Mouse (Mus musculus) bone marrow macrophage, adult 2 months (primary cell): Measurements from ENCODE around the gene Tmem203. TPM values are rescaled to one million over a fixed set of nuclear protein-coding genes. Genes with fewer than 3 reads are reported as not detected.

Experiments
- H3K27ac ChIP-seq: 2 replicates; pipeline ENCODE4 v1.5.1; 2012; ENCODE audit warnings: low read depth, low read length; ENCODE audit not compliant: insufficient read depth
- H3K4me1 ChIP-seq: 2 replicates; pipeline ENCODE4 v1.6.1; 2012; ENCODE audit warnings: low read length; ENCODE audit not compliant: control insufficient read depth, insufficient read depth
- H3K4me3 ChIP-seq: 2 replicates; pipeline ENCODE4 v1.5.1; 2012; ENCODE audit warnings: mild to moderate bottlenecking, low read length, moderate library complexity; ENCODE audit not compliant: insufficient read depth
- CTCF ChIP-seq: IDR thresholded peaks from 2 replicates; pipeline ENCODE4 v1.5.1; 2012; ENCODE audit warnings: low read depth, mild to moderate bottlenecking, low read length, moderate library complexity
- POLR2A ChIP-seq: IDR thresholded peaks from 2 replicates; pipeline ENCODE4 v1.6.1; 2012; ENCODE audit warnings: mild to moderate bottlenecking, low read depth, low read length, borderline replicate concordance
- polyA plus RNA-seq: library from polyadenylated mRNA; stranded (reverse); fragments of >200 nt; gene quantifications from 2 replicates; pipeline ENCODE4 v1.2.4, GENCODE M21; 2012; ENCODE audit not compliant: missing spikeins, insufficient read depth, insufficient read length

Gene Tmem203
- polyA plus RNA-seq, 1 experiment: 18.1 TPM

DNA sequence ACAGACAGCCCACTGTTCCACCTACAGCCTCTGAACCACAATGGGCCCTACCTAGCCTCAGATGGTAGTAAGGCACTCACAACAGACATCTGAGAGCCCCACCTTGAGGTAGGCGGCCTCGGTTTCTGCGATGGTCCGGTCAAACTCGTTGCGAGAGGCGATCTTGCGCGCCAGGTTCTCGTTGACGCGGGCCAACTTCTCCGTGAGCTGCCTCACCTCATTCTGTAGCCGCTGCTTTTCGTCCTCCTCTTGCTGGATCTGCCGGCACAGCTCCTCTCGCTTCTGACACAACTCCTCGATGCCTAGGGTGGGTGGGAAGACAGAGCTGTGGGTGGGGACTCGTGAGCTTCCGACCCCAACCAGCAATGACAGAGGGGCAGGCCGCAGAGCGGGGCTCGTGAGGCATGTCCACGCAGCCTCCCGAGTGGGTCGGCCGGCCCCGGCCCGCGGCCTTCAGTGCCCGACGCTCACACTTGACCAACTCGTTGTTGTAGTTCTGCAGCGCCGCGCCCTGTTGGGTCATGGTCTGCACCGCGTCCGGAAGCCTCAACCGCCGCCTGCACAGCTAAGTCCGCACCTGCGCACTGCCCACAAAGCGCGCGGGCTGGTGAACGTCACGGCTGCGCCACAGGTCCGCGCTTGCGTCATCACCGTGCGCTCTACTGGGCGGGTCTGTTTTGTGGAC lies 16.7 kb downstream of the Tmem203 start, which contains the start of the genes Ssna1 and Anapc2:
Gene Ssna1 (minus strand): TSS at position 612 of the 685 bp plus-strand sequence.
Gene Anapc2 (plus strand): TSS at position 652 of the 685 bp plus-strand sequence.
- Histone ChIP-seq H3K4me3 (peak within 1 kb of the TSS; percentile 81), H3K27ac (peak within 1 kb of the TSS; percentile 67), H3K4me1 (peaks cover 17% of the 10 kb centered on the region)
- TF ChIP-seq CTCF (no peak), POLR2A (peak; percentile 39; the same call in 1 of the 2 replicates)

DNA sequence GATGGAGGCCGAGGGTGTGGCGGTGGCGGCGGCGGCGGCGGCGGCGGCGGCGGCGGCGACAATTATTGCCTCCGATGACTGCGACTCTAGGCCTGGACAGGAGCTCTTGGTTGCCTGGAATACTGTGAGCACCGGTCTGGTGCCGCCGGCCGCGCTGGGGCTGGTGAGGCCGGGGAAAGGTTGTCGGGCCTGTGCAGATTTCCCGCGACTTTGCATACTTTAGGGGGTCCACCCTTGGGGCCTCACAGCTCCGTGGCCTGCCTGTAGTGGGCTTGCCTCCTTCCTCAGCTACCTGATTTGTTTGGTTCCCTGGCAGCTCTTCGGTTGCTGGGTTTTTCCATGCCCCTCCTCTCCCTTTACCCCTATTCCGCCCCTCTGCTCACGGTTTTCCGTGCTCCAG lies 17.3 kb downstream of the Tmem203 start:
- peaks cover 11% of the 10 kb centered on the region for H3K4me1 ChIP-seq
- H3K4me3 ChIP-seq: peak overlapping the region; percentile 81
- TF ChIP-seq CTCF (no peak), POLR2A (0 out of 2 replicates have a peak, but pooled peaks have one; percentile 21)
- H3K27ac ChIP-seq: no peak overlapping the region; the same call in 1 of the 2 replicates

DNA sequence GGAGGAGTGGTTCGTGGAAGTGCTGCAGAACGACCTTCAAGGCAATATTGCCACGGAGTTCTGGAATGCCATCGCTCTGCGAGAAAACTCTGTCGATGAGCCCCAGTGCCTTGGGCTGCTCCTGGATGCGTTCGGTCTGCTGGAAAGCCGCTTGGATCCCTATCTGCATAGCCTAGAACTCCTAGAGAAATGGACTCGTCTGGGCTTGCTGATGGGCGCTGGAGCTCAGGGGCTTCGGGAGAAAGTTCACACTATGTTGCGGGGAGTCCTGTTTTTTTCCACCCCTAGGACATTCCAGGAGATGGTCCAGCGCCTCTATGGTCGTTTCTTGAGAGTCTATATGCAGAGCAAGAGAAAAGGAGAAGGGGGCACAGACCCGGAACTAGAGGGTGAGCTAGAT lies 17.8 kb downstream of the Tmem203 start:
- TF ChIP-seq POLR2A: no peak
- no peak for TF ChIP-seq CTCF
- Histone ChIP-seq H3K4me1 (peaks cover 10% of the 10 kb centered on the region), H3K27ac (no peak overlapping the region), H3K4me3 (peak overlapping the region; percentile 81)

DNA sequence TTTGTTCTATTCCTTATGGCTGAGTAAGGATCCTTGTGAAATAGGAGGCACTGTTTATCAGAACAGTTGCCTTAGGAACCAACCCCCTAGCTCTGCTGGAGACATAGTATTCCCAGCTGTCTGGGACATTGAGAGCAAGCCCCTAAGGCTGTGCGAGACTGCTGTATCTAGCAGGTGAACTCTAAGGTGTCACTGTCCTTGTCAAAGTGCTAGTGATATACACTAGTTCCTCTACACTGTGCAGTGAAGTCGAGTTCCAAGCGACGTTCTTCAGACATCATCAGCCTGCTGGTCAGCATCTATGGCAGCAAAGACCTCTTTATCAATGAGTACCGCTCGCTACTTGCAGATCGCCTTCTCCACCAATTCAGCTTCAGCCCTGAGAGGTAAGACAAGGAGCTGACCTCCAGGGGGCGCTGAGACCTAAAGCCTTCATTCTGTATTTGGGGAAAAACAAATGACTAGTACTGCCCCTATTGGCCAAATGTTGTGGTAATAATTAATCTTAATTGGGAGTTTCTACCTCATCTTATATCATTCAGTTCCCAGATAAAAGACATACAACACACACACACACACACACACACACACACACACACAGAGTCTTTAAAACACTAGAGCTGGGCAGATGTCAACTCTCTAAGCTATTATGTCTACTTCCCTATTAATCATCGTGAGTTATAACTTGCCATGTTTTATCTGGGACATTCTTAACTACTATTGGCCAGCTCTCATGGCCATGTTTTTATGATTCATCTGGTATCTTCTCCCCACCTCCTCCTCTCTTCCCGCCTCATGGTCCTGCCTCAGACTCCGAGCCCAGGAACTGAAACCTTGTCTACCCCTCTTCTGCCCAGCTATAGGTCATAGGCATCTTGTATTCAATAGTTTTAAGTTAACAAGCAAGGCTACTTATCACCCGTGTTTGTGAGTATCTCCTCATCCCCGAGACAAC lies 24.0 kb downstream of the Tmem203 start:
- TF ChIP-seq CTCF: peak; percentile 68
- no peak for TF ChIP-seq POLR2A
- H3K4me3 ChIP-seq: no peak overlapping the region
- H3K27ac ChIP-seq: no peak overlapping the region

DNA sequence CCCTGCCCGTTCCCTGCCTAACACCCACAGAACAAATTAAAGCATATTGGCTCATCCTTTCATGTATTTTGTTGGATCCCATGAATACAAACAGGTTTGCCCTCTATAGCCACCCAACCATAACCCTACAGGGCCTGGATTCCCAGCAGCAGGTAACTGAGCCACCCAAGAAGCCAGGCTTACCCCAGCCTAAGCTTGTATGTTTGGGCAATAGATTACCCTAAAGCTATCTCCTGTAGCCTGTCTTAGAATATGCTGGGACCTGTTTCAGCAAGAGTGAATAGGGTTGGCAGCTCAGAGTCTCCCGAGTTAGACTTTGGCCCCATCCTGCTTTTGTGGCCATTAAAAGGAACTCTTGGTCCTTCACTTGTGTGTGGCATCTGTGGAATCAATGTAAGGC lies 30.3 kb downstream of the Tmem203 start:
- TF ChIP-seq POLR2A (no peak), CTCF (no peak)
- H3K4me3 ChIP-seq: no peak overlapping the region
- no peak overlapping the region for H3K27ac ChIP-seq
- no peaks in the 10 kb centered on the region for H3K4me1 ChIP-seq

More for the DNA sequence above, 24.0 kb downstream of the Tmem203 start:
- H3K4me1 ChIP-seq: no peaks in the 10 kb centered on the region

DNA sequence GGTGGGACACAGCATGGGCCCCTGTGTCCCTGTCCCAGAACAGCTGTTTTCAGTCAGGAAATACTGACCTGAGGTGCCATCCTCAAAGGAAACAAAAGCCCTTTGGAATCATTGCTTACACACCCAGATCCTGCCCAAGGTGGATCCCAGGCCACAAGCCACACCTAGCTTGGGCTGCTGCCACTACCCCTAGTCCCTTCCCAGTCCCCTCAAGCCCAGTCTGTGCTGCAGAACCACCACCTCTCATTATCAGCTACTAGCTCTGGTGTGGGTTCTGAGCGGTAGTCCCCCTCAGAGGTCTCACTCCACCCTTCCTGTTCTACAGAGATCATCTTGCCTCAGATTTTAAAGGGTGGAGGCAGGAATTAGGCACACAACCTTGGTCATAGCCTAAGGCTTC lies 31.1 kb downstream of the Tmem203 start:
- H3K4me1 ChIP-seq: no peaks in the 10 kb centered on the region
- no peak overlapping the region for H3K4me3 ChIP-seq
- H3K27ac ChIP-seq: no peak overlapping the region
- TF ChIP-seq CTCF (no peak), POLR2A (no peak)

DNA sequence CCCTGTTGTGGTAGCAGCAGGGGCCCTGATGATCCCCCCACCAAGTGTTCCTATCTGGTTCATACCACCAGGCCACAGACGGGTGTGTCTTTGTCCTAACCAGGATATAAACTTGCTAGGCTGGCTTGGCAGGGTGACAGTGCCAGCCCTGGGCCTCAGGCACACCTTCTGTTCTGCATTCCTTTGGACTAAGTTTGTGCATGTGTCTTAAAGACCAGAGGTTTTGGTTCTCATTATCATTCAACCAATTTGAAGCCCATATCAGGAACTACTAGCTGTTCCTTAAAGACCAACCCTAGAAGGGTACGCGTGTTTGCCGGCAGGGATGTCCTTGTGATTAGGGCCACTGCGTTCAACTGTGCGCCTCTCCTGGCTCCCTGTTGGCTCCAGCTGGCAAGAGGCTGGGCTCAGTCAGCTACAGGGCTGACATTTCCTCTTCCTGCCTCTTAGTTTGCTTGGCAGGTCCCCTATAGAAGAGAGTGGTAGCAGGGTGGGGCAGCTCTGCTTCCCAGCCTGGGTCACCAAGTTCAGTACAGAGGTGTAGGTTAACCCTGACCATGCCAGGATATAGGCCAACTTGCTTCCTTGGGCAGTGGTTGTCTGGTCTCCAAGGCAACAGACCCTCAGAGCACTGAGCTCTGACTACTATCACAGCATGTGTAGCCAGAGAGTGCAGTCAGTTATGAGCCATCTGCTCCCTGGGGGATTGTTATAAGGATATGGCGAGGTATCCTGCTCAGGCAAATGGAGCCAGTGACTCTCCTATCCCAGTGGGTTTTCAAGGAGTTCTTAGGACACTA lies 31.8 kb downstream of the Tmem203 start:
- Histone ChIP-seq H3K4me3 (no peak overlapping the region), H3K4me1 (no peaks in the 10 kb centered on the region), H3K27ac (no peak overlapping the region)
- TF ChIP-seq CTCF (no peak), POLR2A (no peak)

DNA sequence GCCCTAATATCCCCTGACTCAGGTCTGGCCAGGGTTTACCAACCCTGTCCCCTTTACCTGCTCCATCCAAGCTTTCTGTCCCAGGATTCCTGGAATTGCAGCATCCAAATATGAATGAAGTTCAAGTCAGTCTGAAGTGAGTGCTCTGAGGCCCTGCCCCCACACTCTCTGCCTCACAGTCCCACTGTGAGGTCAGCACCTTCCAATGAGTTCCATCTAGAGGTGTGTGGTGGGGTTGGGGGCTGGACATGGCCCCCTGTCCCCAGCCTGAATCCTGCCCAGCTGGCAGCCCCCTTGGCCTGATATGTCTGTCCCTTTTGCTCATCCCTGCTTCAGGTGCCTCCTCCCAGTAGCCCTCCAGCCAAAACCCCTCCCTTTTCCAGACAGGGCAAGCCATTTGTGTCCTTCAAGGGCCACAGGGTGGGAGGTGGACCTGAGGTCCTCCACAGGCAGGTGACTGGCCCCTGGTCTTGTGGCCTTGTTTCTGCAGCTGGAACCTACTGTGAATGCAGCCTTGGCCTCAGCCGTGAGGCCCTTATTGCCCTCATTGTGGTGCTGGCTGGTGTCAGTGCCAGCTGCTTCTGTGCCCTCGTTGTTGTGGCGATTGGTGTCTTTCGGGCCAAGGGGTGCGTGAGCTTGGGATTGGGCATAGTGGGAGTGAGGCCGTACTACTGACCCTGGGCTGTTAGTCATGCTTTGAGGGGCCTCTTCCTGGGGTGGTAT lies 32.8 kb downstream of the Tmem203 start, which contains the start of gene Tmem210:
Gene Tmem210 (plus strand): TSS at position 219 of the 723 bp plus-strand sequence.
- TF ChIP-seq CTCF: no peak
- no peak for TF ChIP-seq POLR2A
- H3K4me1 ChIP-seq: no peaks in the 10 kb centered on the region
- no peak within 1 kb of the TSS for H3K4me3 ChIP-seq
- no peak within 1 kb of the TSS for H3K27ac ChIP-seq
